Mouse (Mus musculus): ENCODE data around the gene Bub3. TPM values are rescaled to one million over a fixed set of nuclear protein-coding genes. Genes with fewer than 3 reads are reported as not detected.

Gene Bub3
- polyA plus RNA-seq (2014; fragmentation: Illumina TruSeq; extraction: RNeasy Lipid Tissue Mini Kit (QIAGEN cat#74804); ENCODE audit: low read depth, low replicate concordance): 21.7 TPM

DNA sequence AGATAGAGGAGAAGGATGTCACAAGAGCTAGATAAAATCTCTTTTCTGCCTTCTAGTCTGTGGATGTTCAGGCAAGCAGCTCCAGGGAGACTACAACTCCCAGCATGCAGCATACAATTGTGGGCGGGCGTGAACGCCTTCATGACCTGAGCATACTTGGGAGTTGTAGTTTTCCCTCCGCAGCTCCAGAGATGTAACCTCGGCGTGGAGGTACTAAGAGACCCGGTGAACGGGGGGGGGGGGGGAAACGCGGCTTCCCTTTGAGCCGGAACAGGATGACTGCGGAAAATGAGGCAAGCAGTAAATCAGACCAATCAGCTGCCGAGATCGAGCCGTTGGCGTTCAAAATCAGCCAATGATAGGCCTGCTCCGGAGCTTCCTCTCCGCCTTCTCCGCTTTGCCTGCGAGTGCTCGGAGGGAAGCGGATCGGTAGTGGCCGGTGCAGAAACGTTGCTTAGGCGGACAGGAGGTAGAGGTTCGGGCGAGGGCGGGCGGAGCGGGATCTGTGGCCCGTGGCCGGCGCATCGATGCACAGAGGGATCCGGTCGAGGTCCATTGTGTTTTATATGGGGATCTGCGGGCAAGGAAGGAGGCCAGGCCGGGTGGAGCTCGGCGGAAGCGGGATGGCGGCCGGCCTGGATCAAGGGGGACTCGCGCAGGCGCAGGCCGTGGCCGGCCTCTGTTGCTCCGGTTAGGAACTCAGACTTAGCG lies at the start of gene Bub3:
TSS of gene Bub3 (plus strand) at position 237 of the 711 bp plus-strand sequence.

GRCm38 (mm10) chr7:131542115-131542871 lies 17.7 kb upstream of the Bub3 start, which contains the start of gene Hmx3:
TSS of gene Hmx3 (plus strand) at chr7:131542867.

GRCm38 (mm10) chr7:131548473-131548872 lies 11.5 kb upstream of the Bub3 start, which contains the start of gene Hmx2:
TSS of gene Hmx2 (plus strand) at chr7:131548773.

Other genes with a start within 250 kb of the Bub3 start
- 10.8 TPM for gene Cuzd1, start 237.9 kb upstream of the Bub3 start, polyA plus RNA-seq (2014; fragmentation: Illumina TruSeq; extraction: RNeasy Lipid Tissue Mini Kit (QIAGEN cat#74804); ENCODE audit: low read depth, low replicate concordance)
- gene Fam24b, start 230.7 kb upstream of the Bub3 start, polyA plus RNA-seq (2014; fragmentation: Illumina TruSeq; extraction: RNeasy Lipid Tissue Mini Kit (QIAGEN cat#74804); ENCODE audit: low read depth, low replicate concordance): 273 TPM
- 91.6 TPM for gene Fam24a, start 226.4 kb upstream of the Bub3 start, polyA plus RNA-seq (2014; fragmentation: Illumina TruSeq; extraction: RNeasy Lipid Tissue Mini Kit (QIAGEN cat#74804); ENCODE audit: low read depth, low replicate concordance)
- gene 2310057M21Rik, start 197.5 kb upstream of the Bub3 start, polyA plus RNA-seq (2014; fragmentation: Illumina TruSeq; extraction: RNeasy Lipid Tissue Mini Kit (QIAGEN cat#74804); ENCODE audit: low read depth, low replicate concordance): 12.9 TPM
- 25.9 TPM for gene Pstk, start 189.1 kb upstream of the Bub3 start, polyA plus RNA-seq (2014; fragmentation: Illumina TruSeq; extraction: RNeasy Lipid Tissue Mini Kit (QIAGEN cat#74804); ENCODE audit: low read depth, low replicate concordance)
- 31.7 TPM for gene Ikzf5, start 149.7 kb upstream of the Bub3 start, polyA plus RNA-seq (2014; fragmentation: Illumina TruSeq; extraction: RNeasy Lipid Tissue Mini Kit (QIAGEN cat#74804); ENCODE audit: low read depth, low replicate concordance)
- 84.8 TPM for gene Acadsb, start 149.6 kb upstream of the Bub3 start, polyA plus RNA-seq (2014; fragmentation: Illumina TruSeq; extraction: RNeasy Lipid Tissue Mini Kit (QIAGEN cat#74804); ENCODE audit: low read depth, low replicate concordance)
- gene Hmx3, start 17.4 kb upstream of the Bub3 start, polyA plus RNA-seq (2014; fragmentation: Illumina TruSeq; extraction: RNeasy Lipid Tissue Mini Kit (QIAGEN cat#74804); ENCODE audit: low read depth, low replicate concordance): not detected
- gene Hmx2, start 11.4 kb upstream of the Bub3 start, polyA plus RNA-seq (2014; fragmentation: Illumina TruSeq; extraction: RNeasy Lipid Tissue Mini Kit (QIAGEN cat#74804); ENCODE audit: low read depth, low replicate concordance): not detected